Mouse (Mus musculus): Measurements from ENCODE around the gene Btbd6. TPM values are rescaled to one million over a fixed set of nuclear protein-coding genes. Genes with fewer than 3 reads are reported as not detected.
A peak's percentile ranks its signal among the peaks of the same experiment; 100 is the strongest.

Gene Btbd6
- total RNA-seq, 2 experiments from 2014 or later: 55.8 to 55.9 TPM

GRCm38 (mm10) chr12:113016976-113017375 lies 40.7 kb downstream of the Btbd6 start:
- no peak for TF ChIP-seq CTCF (conservative IDR thresholded peaks at IDR 0.05)
- peak overlapping the region; percentile 55; the same call in 1 of the 2 replicates for H3K27ac ChIP-seq
- DNase-seq (ENCODE audit: low spot score in 2 of 2): peak; percentile 81 to 87
- H3K4me3 ChIP-seq: peak overlapping the region; percentile 24; the same call in 1 of the 2 replicates

GRCm38 (mm10) chr12:113017429-113017984 lies 41.2 kb downstream of the Btbd6 start:
- H3K4me3 ChIP-seq: peak overlapping the region; percentile 24; the same call in 1 of the 2 replicates
- TF ChIP-seq CTCF (conservative IDR thresholded peaks at IDR 0.05): no peak
- no peak for DNase-seq (ENCODE audit: low spot score in 2 of 2)
- peak overlapping the region; percentile 55; the same call in 1 of the 2 replicates for H3K27ac ChIP-seq

DNA sequence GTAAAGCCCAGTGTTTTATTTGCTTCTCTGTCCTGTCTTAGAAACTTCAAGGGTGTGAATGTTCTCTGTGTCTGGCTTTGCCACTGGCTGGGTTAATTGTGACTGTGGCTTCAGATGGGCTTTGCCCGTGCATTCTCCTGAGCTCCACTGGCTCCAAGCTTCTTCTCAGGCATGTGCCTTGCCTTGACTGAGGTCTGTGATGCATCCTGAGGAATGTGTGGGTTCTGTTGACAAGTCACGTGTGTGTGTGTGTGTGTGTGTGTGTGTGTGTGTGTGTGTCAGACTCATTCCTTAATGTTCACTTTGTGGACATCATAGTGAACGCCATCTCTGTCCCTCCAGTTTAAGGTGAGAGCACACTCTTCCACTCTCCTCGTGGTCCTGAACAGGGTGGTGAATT lies 42.5 kb downstream of the Btbd6 start:
- DNase-seq (ENCODE audit: low spot score in 2 of 2): no peak
- no peak for TF ChIP-seq CTCF (conservative IDR thresholded peaks at IDR 0.05)
- Histone ChIP-seq H3K27ac (no peak overlapping the region), H3K4me3 (no peak overlapping the region)

GRCm38 (mm10) chr12:113021488-113021887 lies 45.2 kb downstream of the Btbd6 start:
- no peak for DNase-seq (ENCODE audit: low spot score in 2 of 2)
- no peak for TF ChIP-seq CTCF (conservative IDR thresholded peaks at IDR 0.05)
- H3K4me3 ChIP-seq: no peak overlapping the region
- no peak overlapping the region for H3K27ac ChIP-seq

DNA sequence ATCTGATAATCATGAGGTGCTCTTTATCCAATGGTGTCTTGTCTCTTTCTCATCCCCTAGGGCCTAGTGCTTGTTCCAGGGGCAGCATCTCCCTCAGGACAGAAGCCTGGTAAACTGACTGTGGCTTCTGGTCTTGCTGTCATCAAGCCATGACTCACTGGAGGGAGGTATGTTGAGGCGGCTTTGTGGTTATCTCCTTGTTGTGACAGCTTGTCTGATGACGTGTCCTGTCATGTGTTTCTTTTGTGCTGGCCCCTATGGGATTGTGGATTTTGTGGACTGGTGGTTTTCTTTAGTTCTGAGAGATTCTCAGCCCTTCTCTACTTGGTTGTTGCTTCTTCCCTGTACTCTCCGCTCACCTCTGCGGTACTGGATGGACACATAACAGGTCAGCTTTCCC lies 46.8 kb downstream of the Btbd6 start:
- no peak for DNase-seq (ENCODE audit: low spot score in 2 of 2)
- TF ChIP-seq CTCF (conservative IDR thresholded peaks at IDR 0.05): no peak
- no peak overlapping the region for H3K27ac ChIP-seq
- no peak overlapping the region for H3K4me3 ChIP-seq

DNA sequence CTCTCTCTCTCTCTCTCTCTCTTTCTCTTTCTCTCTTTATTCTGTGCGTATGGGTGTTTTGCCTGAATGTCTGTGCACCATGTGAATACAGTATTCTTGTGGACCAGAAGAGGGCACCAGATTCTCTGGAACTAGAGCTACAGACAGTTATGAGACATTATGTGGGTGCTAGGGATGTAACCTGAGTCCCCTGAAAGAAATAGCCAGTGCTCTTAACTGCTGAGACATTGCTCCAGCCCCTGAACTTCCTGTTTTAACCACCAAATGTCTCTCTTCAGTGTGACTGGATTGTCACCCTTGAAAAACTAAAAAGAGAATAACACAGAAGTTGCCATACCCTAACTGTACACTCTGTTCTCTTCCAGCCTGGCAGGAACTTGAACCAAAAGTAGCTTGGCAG lies 50.3 kb downstream of the Btbd6 start:
- peak; percentile 43 for TF ChIP-seq CTCF (conservative IDR thresholded peaks at IDR 0.05)
- no peak overlapping the region for H3K4me3 ChIP-seq
- no peak overlapping the region for H3K27ac ChIP-seq
- DNase-seq (ENCODE audit: low spot score in 2 of 2): no peak

DNA sequence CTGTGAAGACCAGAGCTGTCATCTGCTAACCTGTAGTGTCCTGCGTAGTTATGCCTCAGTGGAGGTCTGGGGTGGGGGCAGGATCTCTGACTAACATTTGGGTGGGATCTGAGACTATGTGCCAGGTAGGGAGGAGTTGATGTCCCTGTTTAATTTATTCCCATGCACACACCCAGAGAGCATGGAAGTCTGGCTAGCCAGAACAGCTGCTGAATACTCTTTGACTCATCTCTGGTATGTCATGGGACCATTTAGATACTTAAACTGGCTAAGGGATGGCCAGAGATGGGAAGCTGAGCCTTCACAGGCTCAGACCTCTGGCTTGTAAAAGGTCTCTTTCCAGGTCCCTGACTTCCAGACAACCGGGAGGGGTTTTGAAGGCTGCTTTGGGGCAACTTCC lies 51.2 kb downstream of the Btbd6 start:
- Histone ChIP-seq H3K27ac (no peak overlapping the region), H3K4me3 (no peak overlapping the region)
- no peak for TF ChIP-seq CTCF (conservative IDR thresholded peaks at IDR 0.05)
- DNase-seq (ENCODE audit: low spot score in 2 of 2): no peak

DNA sequence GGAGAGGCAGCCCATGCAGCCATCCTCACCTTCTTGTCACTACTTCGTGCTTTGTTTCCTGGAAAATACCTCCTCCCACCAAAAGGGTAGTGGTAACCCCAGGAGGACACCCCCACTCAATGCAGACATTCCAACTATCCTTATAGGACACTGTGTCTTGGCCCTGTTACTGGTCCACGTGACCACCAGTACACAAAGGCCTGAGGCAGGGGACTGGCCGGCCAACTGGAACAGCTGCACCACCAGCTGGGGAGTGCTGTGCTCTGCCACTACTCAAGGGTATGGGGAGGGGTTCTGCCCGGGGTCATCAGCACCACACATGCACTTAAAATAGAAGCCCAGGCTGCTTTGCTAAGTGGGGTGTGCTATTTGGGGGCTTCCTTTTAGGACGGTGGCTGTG lies 51.8 kb downstream of the Btbd6 start:
- Histone ChIP-seq H3K4me3 (no peak overlapping the region), H3K27ac (no peak overlapping the region; the same call in 1 of the 2 replicates)
- no peak for TF ChIP-seq CTCF (conservative IDR thresholded peaks at IDR 0.05)
- DNase-seq (ENCODE audit: low spot score in 2 of 2): no peak

Other genes starting within 250 kb of the Btbd6 start
- 1 to 10 TPM; 8.6 to 9.7 TPM for gene Pld4, start 215.8 kb upstream of the Btbd6 start, total RNA-seq (2021)
- 1 to 10 TPM; 3.3 to 3.5 TPM for gene Ahnak2, start 173.8 kb upstream of the Btbd6 start, total RNA-seq (2021)
- gene Clba1, start 167.5 kb upstream of the Btbd6 start, total RNA-seq (2021): 10 to 100 TPM; 12.8 to 13.2 TPM
- 10 to 100 TPM in 1 of 2 experiments, 1 to 10 TPM in 1; 7.1 to 10.8 TPM for gene Cdca4, start 147.1 kb upstream of the Btbd6 start, total RNA-seq (2021)
- gene Gpr132, start 108.3 kb upstream of the Btbd6 start, total RNA-seq (2021): not detected
- gene Jag2, start 46.7 kb upstream of the Btbd6 start, total RNA-seq (2021): 10 to 100 TPM; 44.1 to 52.1 TPM
- 10 to 100 TPM in 1 of 2 experiments, 1 to 10 TPM in 1; 9.8 to 10.1 TPM for gene Nudt14, start 34.4 kb upstream of the Btbd6 start, total RNA-seq (2021)
- gene Brf1, start 24.2 kb downstream of the Btbd6 start, total RNA-seq (2021): 10 to 100 TPM; 55.6 to 57.4 TPM
- 10 to 100 TPM; 79.6 to 81.8 TPM for gene Pacs2, start 38.0 kb downstream of the Btbd6 start, total RNA-seq (2021)
- gene Tex22, start 98.0 kb downstream of the Btbd6 start, total RNA-seq (2021): 1 to 10 TPM in 1 of 2 experiments, under 1 TPM in 1; 0.81 to 2.1 TPM
- 10 to 100 TPM; 76.0 to 76.9 TPM for gene Mta1, start 121.8 kb downstream of the Btbd6 start, total RNA-seq (2021)
- gene Crip2, start 163.8 kb downstream of the Btbd6 start, total RNA-seq (2021): 10 to 100 TPM; 90.3 to 99.5 TPM
- 10 to 100 TPM; 11.9 to 12.9 TPM for gene Crip1, start 169.8 kb downstream of the Btbd6 start, total RNA-seq (2021)
- 1 to 10 TPM; 1.3 to 1.4 TPM for gene Tedc1, start 179.9 kb downstream of the Btbd6 start, total RNA-seq (2021)
- 10 to 100 TPM; 19.7 to 20.7 TPM for gene Tmem121, start 209.4 kb downstream of the Btbd6 start, total RNA-seq (2021)